Mouse (Mus musculus): ENCODE measurements at regions not wholly inside any gene's neighbourhood (a gene's known extent, or its start where the extent isn't known, plus 50 kb on each side); places are given as distances from the start of the nearest gene placed in this dataset.

- 79% methylated on average over 1 of the region's 1 CpGs for WGBS
- peaks cover 7% of the 10 kb centered on the region; the same call in 1 of the 2 replicates for H3K4me1 ChIP-seq
- H3K9me3 ChIP-seq = no peaks in the 10 kb centered on the region
- no peak overlapping the region for H3K9ac ChIP-seq
- no peak overlapping the region for H3K27ac ChIP-seq
- ATAC-seq (ENCODE audit: low FRiP score, low read depth) = no peak
- no peaks in the 10 kb centered on the region for H3K27me3 ChIP-seq
- H3K4me2 ChIP-seq (replicated peaks) = no peak overlapping the region
- no peaks in the 10 kb centered on the region for H3K36me3 ChIP-seq
- H3K4me3 ChIP-seq = no peak overlapping the region
Observed at GRCm38 (mm10) chr12:70617024-70617423, 164.1 kb downstream of the Tmx1 start.

- Histone ChIP-seq H3K27ac (no peak overlapping the region), H3K27me3 (no peaks in the 10 kb centered on the region), H3K9ac (no peak overlapping the region), H3K36me3 (no peaks in the 10 kb centered on the region), H3K4me1 (peaks cover 8% of the 10 kb centered on the region), H3K4me3 (no peak overlapping the region), H3K9me3 (no peaks in the 10 kb centered on the region), H3K4me2 (replicated peaks) (no peak overlapping the region)
- WGBS = 83% methylated on average over 3 of the region's 3 CpGs
- ATAC-seq (ENCODE audit: low FRiP score, low read depth) = no peak
Observed at GRCm38 (mm10) chr12:70617979-70618378, 165.1 kb downstream of the Tmx1 start.

- WGBS = 87% methylated on average over 2 of the region's 2 CpGs
- Histone ChIP-seq H3K27me3 (peaks cover 5% of the 10 kb centered on the region; the same call in 1 of the 2 replicates), H3K36me3 (no peaks in the 10 kb centered on the region), H3K4me3 (no peak overlapping the region), H3K9ac (no peak overlapping the region), H3K4me2 (replicated peaks) (no peak overlapping the region), H3K27ac (no peak overlapping the region), H3K4me1 (peaks cover 8% of the 10 kb centered on the region), H3K9me3 (no peaks in the 10 kb centered on the region)
- ATAC-seq (ENCODE audit: low FRiP score, low read depth) = no peak
Observed at GRCm38 (mm10) chr12:70619436-70619835, 166.5 kb downstream of the Tmx1 start.

- Histone ChIP-seq H3K9me3 (no peaks in the 10 kb centered on the region), H3K27me3 (peaks cover 13% of the 10 kb centered on the region; the same call in 1 of the 2 replicates), H3K4me2 (replicated peaks) (no peak overlapping the region), H3K36me3 (no peaks in the 10 kb centered on the region), H3K9ac (no peak overlapping the region), H3K4me1 (peaks cover 2% of the 10 kb centered on the region; the same call in 1 of the 2 replicates), H3K4me3 (no peak overlapping the region), H3K27ac (no peak overlapping the region)
- WGBS = 70% methylated on average over 4 of the region's 4 CpGs
- ATAC-seq (ENCODE audit: low FRiP score, low read depth) = no peak
Observed at GRCm38 (mm10) chr12:70622019-70622418, 169.1 kb downstream of the Tmx1 start.

GRCm38 (mm10) chr12:70624298-70624980, 171.5 kb downstream of the Tmx1 start:
- Histone ChIP-seq H3K4me3 (no peak overlapping the region), H3K4me2 (replicated peaks) (no peak overlapping the region), H3K4me1 (peaks cover 14% of the 10 kb centered on the region), H3K27me3 (peaks cover 15% of the 10 kb centered on the region), H3K27ac (no peak overlapping the region), H3K9ac (no peak overlapping the region), H3K9me3 (no peaks in the 10 kb centered on the region), H3K36me3 (no peaks in the 10 kb centered on the region)
- 68% methylated on average over 9 of the region's 9 CpGs for WGBS
- no peak for ATAC-seq (ENCODE audit: low FRiP score, low read depth)

GRCm38 (mm10) chr12:70627638-70628037, 174.7 kb downstream of the Tmx1 start:
- Histone ChIP-seq H3K9ac (no peak overlapping the region), H3K36me3 (no peaks in the 10 kb centered on the region), H3K4me2 (replicated peaks) (no peak overlapping the region), H3K27ac (no peak overlapping the region), H3K9me3 (no peaks in the 10 kb centered on the region), H3K27me3 (peaks cover 22% of the 10 kb centered on the region), H3K4me3 (no peak overlapping the region), H3K4me1 (peaks cover 12% of the 10 kb centered on the region)
- ATAC-seq (ENCODE audit: low FRiP score, low read depth) = no peak
- WGBS = 58% methylated on average over 7 of the region's 7 CpGs

GRCm38 (mm10) chr12:70628384-70629365, 175.8 kb downstream of the Tmx1 start:
- no peak for ATAC-seq (ENCODE audit: low FRiP score, low read depth)
- Histone ChIP-seq H3K9me3 (no peaks in the 10 kb centered on the region), H3K27me3 (peaks cover 27% of the 10 kb centered on the region), H3K4me2 (replicated peaks) (peak overlapping the region; percentile 19), H3K4me1 (peaks cover 18% of the 10 kb centered on the region), H3K27ac (no peak overlapping the region; the same call in 1 of the 2 replicates), H3K4me3 (no peak overlapping the region), H3K9ac (no peak overlapping the region), H3K36me3 (no peaks in the 10 kb centered on the region)
- WGBS = 39% methylated on average over 21 of the region's 21 CpGs

- H3K9me3 ChIP-seq = no peaks in the 10 kb centered on the region
- H3K4me3 ChIP-seq = no peak overlapping the region
- H3K27ac ChIP-seq = no peak overlapping the region
- H3K36me3 ChIP-seq = no peaks in the 10 kb centered on the region
- 70% methylated on average over 5 of the region's 5 CpGs for WGBS
- H3K4me2 ChIP-seq (replicated peaks) = no peak overlapping the region
- H3K27me3 ChIP-seq = peaks cover 23% of the 10 kb centered on the region
- H3K4me1 ChIP-seq = peaks cover 20% of the 10 kb centered on the region
- ATAC-seq (ENCODE audit: low FRiP score, low read depth) = no peak
- no peak overlapping the region for H3K9ac ChIP-seq
Observed at GRCm38 (mm10) chr12:70629371-70629770, 176.5 kb downstream of the Tmx1 start.

- no peak overlapping the region for H3K4me3 ChIP-seq
- ATAC-seq (ENCODE audit: low FRiP score, low read depth) = no peak
- no peak overlapping the region for H3K27ac ChIP-seq
- H3K36me3 ChIP-seq = no peaks in the 10 kb centered on the region
- H3K4me1 ChIP-seq = peaks cover 24% of the 10 kb centered on the region
- H3K9ac ChIP-seq = no peak overlapping the region
- H3K27me3 ChIP-seq = peaks cover 17% of the 10 kb centered on the region
- H3K9me3 ChIP-seq = no peaks in the 10 kb centered on the region
- no peak overlapping the region for H3K4me2 ChIP-seq (replicated peaks)
- WGBS = 67% methylated on average over 6 of the region's 6 CpGs
Observed at GRCm38 (mm10) chr12:70631281-70631680, 178.4 kb downstream of the Tmx1 start.

GRCm38 (mm10) chr12:70633194-70633593, 180.3 kb downstream of the Tmx1 start:
- no peak overlapping the region for H3K27ac ChIP-seq
- H3K36me3 ChIP-seq = no peaks in the 10 kb centered on the region
- peaks cover 32% of the 10 kb centered on the region for H3K4me1 ChIP-seq
- H3K9me3 ChIP-seq = no peaks in the 10 kb centered on the region
- ATAC-seq (ENCODE audit: low FRiP score, low read depth) = no peak
- H3K4me3 ChIP-seq = no peak overlapping the region
- H3K4me2 ChIP-seq (replicated peaks) = no peak overlapping the region
- no peak overlapping the region for H3K9ac ChIP-seq
- WGBS = 32% methylated on average over 4 of the region's 4 CpGs
- peaks cover 13% of the 10 kb centered on the region for H3K27me3 ChIP-seq

- H3K27ac ChIP-seq = no peak overlapping the region
- peaks cover 13% of the 10 kb centered on the region for H3K27me3 ChIP-seq
- 33% methylated on average over 13 of the region's 13 CpGs for WGBS
- H3K9me3 ChIP-seq = no peaks in the 10 kb centered on the region
- H3K4me1 ChIP-seq = peaks cover 26% of the 10 kb centered on the region
- no peaks in the 10 kb centered on the region for H3K36me3 ChIP-seq
- H3K9ac ChIP-seq = no peak overlapping the region
- no peak overlapping the region for H3K4me2 ChIP-seq (replicated peaks)
- ATAC-seq (ENCODE audit: low FRiP score, low read depth) = no peak
- no peak overlapping the region for H3K4me3 ChIP-seq
Observed at GRCm38 (mm10) chr12:70633622-70634365, 180.9 kb downstream of the Tmx1 start.

GRCm38 (mm10) chr12:70635997-70636396, 183.1 kb downstream of the Tmx1 start:
- H3K36me3 ChIP-seq = no peaks in the 10 kb centered on the region

More at GRCm38 (mm10) chr12:70635997-70636396, 183.1 kb downstream of the Tmx1 start:
- H3K9me3 ChIP-seq = no peaks in the 10 kb centered on the region
- 64% methylated on average over 7 of the region's 7 CpGs for WGBS
- peaks cover 22% of the 10 kb centered on the region for H3K4me1 ChIP-seq
- peaks cover 9% of the 10 kb centered on the region for H3K27me3 ChIP-seq
- peak; percentile 54; the same call in 1 of the 2 replicates for ATAC-seq (ENCODE audit: low FRiP score, low read depth)
- H3K4me3 ChIP-seq = no peak overlapping the region
- H3K9ac ChIP-seq = no peak overlapping the region
- no peak overlapping the region for H3K27ac ChIP-seq
- no peak overlapping the region for H3K4me2 ChIP-seq (replicated peaks)

Data from limb, embryonic 13.5 days (tissue).